Mouse (Mus musculus) heart, adult 2 months (tissue): ENCODE results near the gene Ebf1.

Experiments
- CTCF ChIP-seq: fragments of 200-600 bp; IDR thresholded peaks from 2 replicates; pipeline ENCODE4 v1.8.1; 2022; ENCODE audit warnings: antibody characterized with exemption, mild to moderate bottlenecking, moderate library complexity
- EP300 ChIP-seq: fragments of 200-500 bp; IDR thresholded peaks from 2 replicates; pipeline ENCODE4 v1.6.1; 2011; ENCODE audit warnings: low read depth, low read length, control low read depth; ENCODE audit not compliant: insufficient read depth
- POLR2A ChIP-seq: fragments of 200-500 bp; IDR thresholded peaks from 2 replicates; pipeline ENCODE4 v1.6.1; 2011; ENCODE audit warnings: mild to moderate bottlenecking, low read depth, low read length, control low read depth; ENCODE audit not compliant: insufficient read depth

GRCm38 (mm10) chr11:44731763-44732162 is 114.6 kb downstream of the Ebf1 start:
- TF ChIP-seq EP300: no peak
- no peak for TF ChIP-seq CTCF
- no peak for TF ChIP-seq POLR2A
